Mouse (Mus musculus) heart, postnatal 25 days (tissue): Measurements from ENCODE around the gene Cdk15. TPM values are rescaled to one million over a fixed set of nuclear protein-coding genes. Genes with fewer than 3 reads are reported as not detected.

Experiments
- DNase-seq: peaks from one replicate; pipeline ENCODE4 v3.0.0; 2022; ENCODE audit warnings: low spot score
- intact Hi-C: fragments of 180-260 bp; cut with DNase I; formaldehyde crosslinking; loops from one replicate; pipeline ENCODE4 v1.15.1; 2025
- total RNA-seq, 2 experiments: library from RNA; stranded (reverse); gene quantifications; 2 replicates each; pipeline ENCODE4 v1.2.3; 2021

Gene Cdk15
- total RNA-seq = not detected

- DNase-seq = no peak
- intact Hi-C loops = no loop called here
Measured at GRCm38 (mm10) chr1:59256751-59257231, at the start of gene Cdk15. Gene Cdk15 (plus strand): TSS chr1:59256906.

GRCm38 (mm10) chr1:59208331-59208730 lies 48.4 kb upstream of the Cdk15 start:
- intact Hi-C loops = no loop called here
- DNase-seq = no peak

GRCm38 (mm10) chr1:59211651-59212050 lies 45.1 kb upstream of the Cdk15 start:
- intact Hi-C loops = no loop called here
- DNase-seq = no peak

- no peak for DNase-seq
Measured at GRCm38 (mm10) chr1:59212076-59212779, 44.5 kb upstream of the Cdk15 start.

GRCm38 (mm10) chr1:59212951-59213350 lies 43.8 kb upstream of the Cdk15 start:
- intact Hi-C loops = no loop called here

More at GRCm38 (mm10) chr1:59212076-59212779, 44.5 kb upstream of the Cdk15 start:
- intact Hi-C loops = no loop called here

GRCm38 (mm10) chr1:59215446-59215845 lies 41.3 kb upstream of the Cdk15 start:
- DNase-seq = no peak
- intact Hi-C loops = no loop called here

More at GRCm38 (mm10) chr1:59212951-59213350, 43.8 kb upstream of the Cdk15 start:
- DNase-seq = no peak

GRCm38 (mm10) chr1:59220371-59220770 lies 36.3 kb upstream of the Cdk15 start:
- no peak for DNase-seq
- intact Hi-C loops = no loop called here

- no peak for DNase-seq
- intact Hi-C loops = no loop called here
Measured at GRCm38 (mm10) chr1:59221591-59221990, 35.1 kb upstream of the Cdk15 start.

- DNase-seq = no peak
- intact Hi-C loops = no loop called here
Measured at GRCm38 (mm10) chr1:59222101-59222825, 34.4 kb upstream of the Cdk15 start.

GRCm38 (mm10) chr1:59228552-59228951 lies 28.2 kb upstream of the Cdk15 start:
- intact Hi-C loops = no loop called here
- no peak for DNase-seq

- no peak for DNase-seq
- intact Hi-C loops = no loop called here
Measured at GRCm38 (mm10) chr1:59229187-59229586, 27.5 kb upstream of the Cdk15 start.

GRCm38 (mm10) chr1:59236856-59237441 lies 19.8 kb upstream of the Cdk15 start, which contains the start of gene Als2:
Gene Als2 (minus strand): TSS chr1:59237231.
- intact Hi-C loops = loop anchor here (5.0 kb wide), 4 partner anchors 115 to 245 kb away; partner anchors contain the start of genes Fzd7 and Tmem237
- peak; percentile 89 for DNase-seq

- intact Hi-C loops = loop anchor here (2.0 to 5.0 kb wide), 6 partner anchors 93 to 467 kb away; partner anchors contain the start of genes Fzd7 and Tmem237
- peak; percentile 20 for DNase-seq
Measured at GRCm38 (mm10) chr1:59237614-59238211, 19.0 kb upstream of the Cdk15 start.

- intact Hi-C loops = no loop called here
- DNase-seq = no peak
Measured at GRCm38 (mm10) chr1:59243770-59244169, 12.9 kb upstream of the Cdk15 start.

- intact Hi-C loops = loop anchor here (1.0 kb wide), 1 partner anchor 376 kb away; no protein-coding TSS in a partner anchor
- no peak for DNase-seq
Measured at GRCm38 (mm10) chr1:59247602-59248001, 9.1 kb upstream of the Cdk15 start.

- no peak for DNase-seq
- intact Hi-C loops = no loop called here
Measured at GRCm38 (mm10) chr1:59252762-59253161, 3.9 kb upstream of the Cdk15 start.

- DNase-seq = no peak
- intact Hi-C loops = no loop called here
Measured at GRCm38 (mm10) chr1:59253301-59253909, 3.3 kb upstream of the Cdk15 start.

- no peak for DNase-seq
- intact Hi-C loops = no loop called here
Measured at GRCm38 (mm10) chr1:59257736-59258135, 1.0 kb downstream of the Cdk15 start.

GRCm38 (mm10) chr1:59268931-59269330 lies 12.2 kb downstream of the Cdk15 start:
- intact Hi-C loops = no loop called here
- no peak for DNase-seq

- no peak for DNase-seq
- intact Hi-C loops = no loop called here
Measured at GRCm38 (mm10) chr1:59269466-59269865, 12.8 kb downstream of the Cdk15 start.
